Mouse (Mus musculus) CH12.LX (cell line): Measurements from ENCODE around the gene Pik3ip1. TPM values are rescaled to one million over a fixed set of nuclear protein-coding genes. Genes with fewer than 3 reads are reported as not detected.

Source experiments
- DNase-seq: peaks from one replicate; pipeline ENCODE4 v3.0.0-alpha.2; 2013; ENCODE audit errors: extremely low read depth
- H3K27ac ChIP-seq: 2 replicates; pipeline ENCODE4 v1.5.1; 2012; ENCODE audit warnings: low read depth, mild to moderate bottlenecking, control low read depth, moderate library complexity; ENCODE audit not compliant: insufficient read depth
- H3K27me3 ChIP-seq: replicated peaks from 2 replicates; pipeline ENCODE3; 2012; ENCODE audit warnings: inconsistent platforms
- H3K36me3 ChIP-seq, 2 experiments: replicated peaks in 1 of 2; 2 replicates each; pipeline versions ENCODE3 to v1.6.1; 2012; ENCODE audit warnings: inconsistent platforms in 1 of 2, low read length in 1 of 2, mild to moderate bottlenecking in 1 of 2, mixed read lengths in 1 of 2, moderate library complexity in 1 of 2; ENCODE audit not compliant: control insufficient read depth in 1 of 2, insufficient read depth in 1 of 2
- H3K4me1 ChIP-seq, 2 experiments: 2 replicates each; pipeline ENCODE4 v1.6.1; 2012; ENCODE audit warnings: inconsistent platforms in 1 of 2, moderate library complexity in 1 of 2; ENCODE audit not compliant: insufficient read depth in 2 of 2, control insufficient read depth in 1 of 2
- H3K4me2 ChIP-seq: 2 replicates; pipeline ENCODE4 v1.6.1; 2012; ENCODE audit warnings: low read depth, mild to moderate bottlenecking, control low read depth; ENCODE audit not compliant: poor library complexity, insufficient read depth, severe bottlenecking
- H3K4me3 ChIP-seq, 3 experiments: fragments of 150-350 bp in 1 of 3; sonication (generic) in 1 of 3; replicated peaks in 1 of 3; 2 replicates each; pipeline versions ENCODE3 to v1.5.1; 2011 to 2012; ENCODE audit warnings: low read depth in 2 of 3, low read length in 2 of 3, mild to moderate bottlenecking in 2 of 3, moderate library complexity in 2 of 3, control low read depth in 1 of 3, improper control_type of control experiment in 1 of 3, inconsistent platforms in 1 of 3, mixed read lengths in 1 of 3; ENCODE audit not compliant: poor library complexity in 1 of 3
- H3K79me2 ChIP-seq: replicated peaks from 2 replicates; pipeline ENCODE4 v1.6.1; 2012; ENCODE audit warnings: mild to moderate bottlenecking, moderate library complexity; ENCODE audit not compliant: control insufficient read depth, poor library complexity, insufficient read depth, severe bottlenecking; ENCODE audit errors: extremely low read depth
- H3K9ac ChIP-seq: 2 replicates; pipeline ENCODE4 v1.6.1; 2012; ENCODE audit warnings: low read depth, mild to moderate bottlenecking, control low read depth, moderate library complexity; ENCODE audit not compliant: insufficient read depth
- H3K9me3 ChIP-seq: replicated peaks from 2 replicates; pipeline ENCODE3; 2012; ENCODE audit warnings: low read length, inconsistent platforms, mixed read lengths
- E2F4 ChIP-seq: IDR thresholded peaks from 2 replicates; pipeline ENCODE4 v1.6.1; 2011; ENCODE audit warnings: low read depth, low read length, improper control_type of control experiment; ENCODE audit not compliant: insufficient replicate concordance
- ELF1 ChIP-seq: IDR thresholded peaks from 2 replicates; pipeline ENCODE4 v1.6.1; 2014; ENCODE audit warnings: low read depth, mild to moderate bottlenecking, inconsistent platforms, low read length, improper control_type of control experiment
- EP300 ChIP-seq: IDR thresholded peaks from 2 replicates; pipeline ENCODE4 v1.6.1; 2011; ENCODE audit warnings: low read length, improper control_type of control experiment
- ETS1 ChIP-seq: conservative IDR thresholded peaks from 2 replicates; pipeline ENCODE4 v1.6.1; 2012; ENCODE audit warnings: low read depth, mild to moderate bottlenecking, inconsistent platforms, low read length, improper control_type of control experiment, moderate library complexity
- HCFC1 ChIP-seq: IDR thresholded peaks from 2 replicates; pipeline ENCODE4 v1.6.1; 2012; ENCODE audit warnings: low read depth, mild to moderate bottlenecking, inconsistent platforms, low read length, improper control_type of control experiment
- IRF4 ChIP-seq: IDR thresholded peaks from 2 replicates; pipeline ENCODE4 v1.6.1; 2014; ENCODE audit warnings: low read depth, mild to moderate bottlenecking, inconsistent platforms, low read length, improper control_type of control experiment
- JUN ChIP-seq: IDR thresholded peaks from 2 replicates; pipeline ENCODE4 v1.6.1; 2011; ENCODE audit warnings: low read depth, mild to moderate bottlenecking, low read length, improper control_type of control experiment, moderate library complexity; ENCODE audit not compliant: insufficient read depth
- MAFK ChIP-seq: IDR thresholded peaks from 2 replicates; pipeline ENCODE4 v1.6.1; 2011; ENCODE audit warnings: low read length, improper control_type of control experiment; ENCODE audit not compliant: insufficient replicate concordance
- MAX ChIP-seq: IDR thresholded peaks from 2 replicates; pipeline ENCODE4 v1.6.1; 2011; ENCODE audit warnings: low read length, improper control_type of control experiment
- MXI1 ChIP-seq: IDR thresholded peaks from 2 replicates; pipeline ENCODE4 v1.6.1; 2011; ENCODE audit warnings: mild to moderate bottlenecking, low read depth, low read length, improper control_type of control experiment
- NELFE ChIP-seq: IDR thresholded peaks from 2 replicates; pipeline ENCODE4 v1.6.1; 2011; ENCODE audit warnings: low read depth, low read length, improper control_type of control experiment
- NRF1 ChIP-seq: IDR thresholded peaks from 2 replicates; pipeline ENCODE4 v1.6.1; 2014; ENCODE audit warnings: low read depth, mild to moderate bottlenecking, inconsistent platforms, low read length, improper control_type of control experiment, moderate library complexity
- PAX5 ChIP-seq: IDR thresholded peaks from 2 replicates; pipeline ENCODE4 v1.6.1; 2012; ENCODE audit warnings: low read length, inconsistent platforms, mixed read lengths
- POLR2A ChIP-seq: IDR thresholded peaks from 2 replicates; pipeline ENCODE4 v1.6.1; 2011; ENCODE audit warnings: low read depth, mild to moderate bottlenecking, improper control_type of control experiment, low read length
- POLR2AphosphoS2 ChIP-seq: IDR thresholded peaks from 2 replicates; pipeline ENCODE4 v1.6.1; 2011; ENCODE audit warnings: low read depth, low read length, improper control_type of control experiment
- SIN3A ChIP-seq: IDR thresholded peaks from 2 replicates; pipeline ENCODE4 v1.6.1; 2012; ENCODE audit warnings: low read length, improper control_type of control experiment, inconsistent platforms
- TBP ChIP-seq: conservative IDR thresholded peaks from 2 replicates; pipeline ENCODE4 v1.6.1; 2011; ENCODE audit warnings: low read depth, low read length, improper control_type of control experiment
- UBTF ChIP-seq: IDR thresholded peaks from 2 replicates; pipeline ENCODE4 v1.6.1; 2012; ENCODE audit warnings: low read depth, mild to moderate bottlenecking, inconsistent platforms, low read length, improper control_type of control experiment, moderate library complexity
- USF1 ChIP-seq: IDR thresholded peaks from 2 replicates; pipeline ENCODE4 v1.6.1; 2014; ENCODE audit warnings: low read depth, mild to moderate bottlenecking, inconsistent platforms, low read length, improper control_type of control experiment
- ZKSCAN1 ChIP-seq: IDR thresholded peaks from 2 replicates; pipeline ENCODE4 v1.6.1; 2012; ENCODE audit warnings: low read depth, inconsistent platforms, low read length, improper control_type of control experiment, borderline replicate concordance
- ZNF384 ChIP-seq: IDR thresholded peaks from 2 replicates; pipeline ENCODE4 v1.6.1; 2012; ENCODE audit warnings: low read depth, low read length, improper control_type of control experiment, inconsistent platforms
- dilution Hi-C: fragments of 300-500 bp; cut with MboI; formaldehyde crosslinking; loops from 2 replicates; pipeline ENCODE4 v1.14.3; 2020; ENCODE audit warnings: low sequenced_read_pairs; ENCODE audit not compliant: extremely low pct_unique_long_range_greater_than_20kb, extremely low pct_ligation_motif_present
- in situ Hi-C: fragments of 300-500 bp; cut with MboI; formaldehyde crosslinking; loops from 3 replicates; pipeline ENCODE4 v1.14.3; 2019; ENCODE audit warnings: low sequenced_read_pairs, low pct_ligation_motif_present, low pct_unique_long_range_greater_than_20kb, mixed read lengths
- polyA plus RNA-seq: library from polyadenylated mRNA; unstranded; fragments of >175 nt; gene quantifications from 2 replicates; pipeline ENCODE4 v1.2.1, GENCODE M21; 2012; ENCODE audit warnings: low read depth; ENCODE audit not compliant: insufficient read length
- total RNA-seq, 2 experiments: library from RNA; depleted of rRNA; stranded (reverse); fragments of 300-350 nt in 1 of 2; fragments of >200 nt in 1 of 2; gene quantifications; 2 replicates each; pipeline ENCODE4 v1.2.3; 2012 to 2014

The Pik3ip1 gene
- total and polyA plus RNA-seq, 3 experiments: 0.39 to 2.6 (median 1.3) TPM

GRCm38 (mm10) chr11:3368983-3369382 is 38.8 kb downstream of the Pik3ip1 start:
- Histone ChIP-seq H3K4me2 (no peak overlapping the region), H3K79me2 (no peaks in the 10 kb centered on the region), H3K9ac (no peak overlapping the region), H3K4me3 (no peak overlapping the region), H3K27me3 (no peaks in the 10 kb centered on the region), H3K27ac (no peak overlapping the region), H3K36me3 (peaks cover 4 to 82% of the 10 kb centered on the region in 2 experiments), H3K4me1 (peaks cover 0 to 55% of the 10 kb centered on the region in 2 experiments; a peak in 2 of 4 replicates), H3K9me3 (no peaks in the 10 kb centered on the region)
- in situ Hi-C loops: no loop called here
- TF ChIP-seq HCFC1 (no peak), E2F4 (no peak), ZKSCAN1 (no peak), MXI1 (no peak), NELFE (no peak), ZNF384 (no peak), NRF1 (no peak), ELF1 (no peak), MAX (no peak), IRF4 (no peak), EP300 (no peak), UBTF (no peak), POLR2A (no peak), JUN (no peak), MAFK (no peak), USF1 (no peak), TBP (no peak), SIN3A (no peak), ETS1 (no peak), PAX5 (no peak)
- DNase-seq: no peak
- dilution Hi-C loops: no loop called here

GRCm38 (mm10) chr11:3369449-3369848 is 39.2 kb downstream of the Pik3ip1 start:
- Histone ChIP-seq H3K79me2 (no peaks in the 10 kb centered on the region), H3K27ac (no peak overlapping the region), H3K9me3 (no peaks in the 10 kb centered on the region), H3K9ac (no peak overlapping the region), H3K4me1 (peaks cover 0 to 55% of the 10 kb centered on the region in 2 experiments; a peak in 2 of 4 replicates), H3K36me3 (peaks cover 4 to 83% of the 10 kb centered on the region in 2 experiments), H3K4me3 (no peak overlapping the region), H3K4me2 (no peak overlapping the region)
- in situ Hi-C loops (no loop called here), dilution Hi-C loops (no loop called here)
- TF ChIP-seq MXI1: no peak
- no peak for TF ChIP-seq POLR2AphosphoS2
- TF ChIP-seq, all 38 proteins: peak for 0
- no peaks in the 10 kb centered on the region for H3K27me3 ChIP-seq
- no peak for DNase-seq
